Mouse (Mus musculus) embryonic fibroblast, embryonic 13.5 days (primary cell): ENCODE measurements around the gene Xpo6.

Experiments used
- CTCF ChIP-seq: IDR thresholded peaks from 2 replicates; pipeline ENCODE4 v1.5.1; 2011; ENCODE audit warnings: mild to moderate bottlenecking, control low read depth, low read length, moderate library complexity, borderline replicate concordance; ENCODE audit not compliant: insufficient read depth
- POLR2A ChIP-seq: IDR thresholded peaks from 2 replicates; pipeline ENCODE4 v1.6.1; 2011; ENCODE audit warnings: low read depth, mild to moderate bottlenecking, control low read depth, low read length, moderate library complexity

- TF ChIP-seq POLR2A, result no peak
- no peak for TF ChIP-seq CTCF
Measured at GRCm38 (mm10) chr7:126154731-126155130, 45.6 kb downstream of the Xpo6 start.
